Mouse (Mus musculus): ENCODE results near the gene Rabep1.

Gene Rabep1

DNA sequence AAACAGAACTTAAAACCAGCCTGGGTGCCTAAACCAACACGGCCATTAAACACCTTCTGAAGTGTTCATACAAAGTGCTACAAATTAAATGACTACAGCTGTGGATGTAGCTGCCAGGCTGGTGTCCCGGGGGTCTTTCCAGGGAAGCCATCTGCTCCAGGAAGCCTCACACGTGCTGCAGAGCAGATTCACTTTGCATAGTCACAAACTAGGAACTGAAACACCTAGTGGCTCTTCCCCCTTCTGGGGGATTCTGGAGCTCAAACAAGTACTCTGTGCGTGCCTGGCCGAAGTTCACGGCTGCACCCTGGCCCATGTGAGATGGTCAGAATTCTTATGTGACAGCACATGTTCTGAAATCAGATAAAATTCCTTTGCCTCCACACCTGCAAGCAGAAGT is 135.7 kb downstream of the Rabep1 start:
- DNase-seq: no peak

DNA sequence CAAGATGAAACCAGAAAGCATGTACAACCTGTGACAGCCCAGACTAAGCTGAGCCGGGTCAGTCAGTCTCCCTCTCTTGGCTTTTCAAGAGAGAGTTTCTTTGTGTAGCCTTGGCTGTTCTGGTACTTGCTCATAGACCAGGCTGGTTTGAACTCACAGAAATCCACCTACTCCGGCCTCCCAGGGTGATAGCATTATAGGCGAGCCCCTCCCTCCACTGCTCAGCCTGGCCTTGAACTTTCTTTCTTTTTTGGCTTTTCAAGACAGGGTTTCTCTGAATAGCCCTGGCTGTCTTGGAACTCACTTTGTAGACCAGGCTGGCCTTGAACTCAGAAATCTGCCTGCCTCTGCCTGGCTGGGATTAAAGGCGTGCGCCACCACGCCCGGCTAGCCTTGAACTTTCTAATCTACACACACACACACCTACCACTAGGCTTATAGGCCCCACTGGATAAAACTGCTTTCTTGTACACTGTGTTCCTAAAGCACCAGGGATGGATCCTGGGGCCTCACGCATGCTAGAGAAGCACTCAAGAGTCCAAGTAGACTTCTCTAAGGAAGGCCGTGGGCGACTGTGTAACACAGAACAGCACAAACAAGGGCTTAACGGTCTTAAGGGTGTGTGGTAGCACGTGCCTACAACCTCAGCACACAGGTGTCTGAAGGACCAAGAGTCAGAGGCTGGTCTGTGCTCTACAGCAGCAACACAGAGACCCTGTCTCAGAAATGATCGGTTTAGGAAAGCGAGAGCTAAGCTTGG is 136.4 kb downstream of the Rabep1 start:
- no peak for DNase-seq

DNA sequence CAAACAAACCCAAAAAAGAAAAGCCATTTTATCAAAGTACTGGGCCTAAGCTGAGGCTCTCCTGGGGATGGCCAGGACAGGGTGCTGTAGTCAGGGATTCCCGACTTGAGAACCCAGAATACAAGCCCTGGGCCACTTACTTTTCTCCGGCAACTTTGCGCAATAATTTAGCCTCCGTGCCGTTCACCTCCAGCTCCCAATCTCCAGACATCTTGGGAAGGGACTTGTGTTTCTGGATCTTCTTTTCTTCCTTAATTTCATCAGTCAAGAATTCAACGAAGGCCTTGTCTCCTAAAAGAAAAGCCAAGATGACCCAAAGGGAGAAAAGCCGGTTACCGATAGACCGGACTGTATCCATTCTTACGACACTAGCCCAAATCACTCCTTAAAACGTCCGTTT is 137.5 kb downstream of the Rabep1 start:
- no peak for DNase-seq

DNA sequence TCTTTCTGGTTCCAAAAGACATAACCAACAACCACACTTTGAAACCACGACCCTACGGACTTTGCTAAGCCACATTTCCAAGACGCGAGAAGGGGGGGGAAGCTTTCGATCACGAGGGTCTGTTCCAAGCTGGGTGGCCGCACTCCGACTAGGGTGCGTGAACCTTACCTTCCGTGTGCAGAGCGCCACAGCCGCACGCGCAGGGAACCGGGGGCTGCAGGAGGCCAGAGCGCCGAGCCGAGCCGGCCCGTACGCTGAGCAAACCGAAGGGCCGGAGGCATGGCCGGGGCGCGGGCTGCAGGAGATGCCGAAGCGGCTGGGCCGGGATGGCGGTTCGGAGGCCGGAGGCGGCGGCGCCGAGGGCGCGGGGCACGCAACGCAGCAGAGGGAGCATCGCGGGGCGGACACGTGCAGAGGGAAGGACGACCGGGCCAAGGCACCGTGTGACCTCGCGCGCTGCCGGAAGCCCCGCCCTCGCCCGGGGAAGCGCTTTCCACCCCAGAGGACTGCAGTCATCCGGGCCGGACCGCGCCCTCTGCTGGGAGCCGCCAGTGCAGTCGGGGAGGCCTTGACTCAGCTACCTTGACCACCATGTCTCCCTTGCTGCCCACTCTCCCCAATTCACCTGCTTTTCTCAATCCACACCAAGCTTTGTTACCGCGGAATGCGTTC is 138.1 kb downstream of the Rabep1 start, which contains the start of gene C1qbp:
Gene C1qbp (minus strand): TSS at position 470 of the 672 bp plus-strand sequence.
- peak; percentile 92 for DNase-seq
